Mouse (Mus musculus) bone marrow macrophage, adult 2 months (primary cell): ENCODE measurements at regions not wholly inside any gene's neighbourhood (a gene's known extent, or its start where the extent isn't known, plus 50 kb on each side); places are given as distances from the start of the nearest gene placed in this dataset.
"Not testable (repeated sequence)": the region's sequence is repeated elsewhere in the genome, so short reads cannot be mapped to it uniquely, and the experiment has no call there.

ENCODE experiments used
- H3K27ac ChIP-seq: 2 replicates; pipeline ENCODE4 v1.5.1; 2012; ENCODE audit warnings: low read depth, low read length; ENCODE audit not compliant: insufficient read depth
- H3K4me1 ChIP-seq: 2 replicates; pipeline ENCODE4 v1.6.1; 2012; ENCODE audit warnings: low read length; ENCODE audit not compliant: control insufficient read depth, insufficient read depth
- H3K4me3 ChIP-seq: 2 replicates; pipeline ENCODE4 v1.5.1; 2012; ENCODE audit warnings: mild to moderate bottlenecking, low read length, moderate library complexity; ENCODE audit not compliant: insufficient read depth
- CTCF ChIP-seq: IDR thresholded peaks from 2 replicates; pipeline ENCODE4 v1.5.1; 2012; ENCODE audit warnings: low read depth, mild to moderate bottlenecking, low read length, moderate library complexity
- POLR2A ChIP-seq: IDR thresholded peaks from 2 replicates; pipeline ENCODE4 v1.6.1; 2012; ENCODE audit warnings: mild to moderate bottlenecking, low read depth, low read length, borderline replicate concordance

DNA sequence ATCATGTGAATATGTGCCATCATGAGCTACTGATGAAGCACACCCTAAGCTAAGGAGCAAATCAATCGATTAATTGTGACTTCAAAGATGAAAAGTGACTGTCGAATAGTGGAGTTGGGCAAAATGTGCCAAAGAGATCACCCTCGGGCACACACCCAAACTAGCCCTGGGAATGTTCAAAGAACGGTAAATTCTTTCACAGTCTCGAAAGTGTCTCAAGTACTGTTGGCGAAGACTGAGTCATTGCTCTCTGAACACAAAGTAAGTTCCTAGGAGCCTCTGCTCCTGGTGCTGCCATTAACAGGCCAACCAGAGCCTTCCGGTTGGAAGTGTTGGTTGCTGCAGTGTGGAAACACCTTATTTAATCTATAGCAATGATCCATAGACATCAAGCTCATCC lies 84.5 kb upstream of the Nt5e start:
- H3K4me1 ChIP-seq, result no peaks in the 10 kb centered on the region
- TF ChIP-seq CTCF, result no peak
- no peak for TF ChIP-seq POLR2A
- no peak overlapping the region for H3K4me3 ChIP-seq
- H3K27ac ChIP-seq, result no peak overlapping the region

DNA sequence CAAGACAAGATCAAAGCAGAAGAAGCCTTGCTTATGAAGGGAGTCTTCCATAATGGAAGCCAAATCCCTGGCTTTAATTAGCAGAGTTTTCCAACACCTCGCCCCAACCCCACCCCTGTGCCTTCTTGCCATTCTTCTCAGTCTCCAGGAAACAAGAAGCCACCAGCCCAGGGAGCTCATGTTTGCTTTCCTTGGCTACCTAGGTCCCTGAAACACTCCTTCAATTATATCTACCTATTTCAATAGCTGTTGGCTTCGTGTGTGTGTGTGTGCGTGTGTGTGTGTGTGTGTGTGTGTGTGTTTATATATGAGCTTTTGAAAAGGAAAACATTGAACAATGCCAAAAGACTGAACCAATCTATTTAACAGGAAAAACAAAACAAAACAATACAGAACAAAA lies 82.5 kb upstream of the Nt5e start:
- Histone ChIP-seq H3K27ac (no peak overlapping the region), H3K4me1 (no peaks in the 10 kb centered on the region), H3K4me3 (no peak overlapping the region)
- TF ChIP-seq POLR2A, result no peak
- TF ChIP-seq CTCF, result no peak

DNA sequence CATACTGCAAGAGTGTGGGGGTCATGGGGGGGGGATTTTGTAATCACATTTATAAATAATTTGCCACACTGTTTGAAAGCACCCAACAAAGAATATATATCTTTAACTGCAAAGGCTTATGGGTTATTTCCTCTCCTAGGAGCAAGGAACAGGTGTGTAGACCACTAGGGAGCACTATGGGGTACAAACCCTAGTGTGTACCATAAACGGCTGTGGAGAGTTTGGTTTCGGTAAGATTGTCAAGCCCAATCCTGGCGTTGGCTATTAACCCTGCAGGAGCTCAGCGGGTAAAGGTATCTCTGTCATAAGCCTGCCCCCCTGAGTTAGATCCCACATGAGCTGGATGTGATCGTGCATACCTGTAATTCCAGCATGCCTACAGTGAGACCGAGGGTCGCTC lies 71.0 kb upstream of the Nt5e start:
- no peak for TF ChIP-seq CTCF
- TF ChIP-seq POLR2A, result no peak
- no peaks in the 10 kb centered on the region for H3K4me1 ChIP-seq
- H3K27ac ChIP-seq, result no peak overlapping the region
- H3K4me3 ChIP-seq, result no peak overlapping the region

DNA sequence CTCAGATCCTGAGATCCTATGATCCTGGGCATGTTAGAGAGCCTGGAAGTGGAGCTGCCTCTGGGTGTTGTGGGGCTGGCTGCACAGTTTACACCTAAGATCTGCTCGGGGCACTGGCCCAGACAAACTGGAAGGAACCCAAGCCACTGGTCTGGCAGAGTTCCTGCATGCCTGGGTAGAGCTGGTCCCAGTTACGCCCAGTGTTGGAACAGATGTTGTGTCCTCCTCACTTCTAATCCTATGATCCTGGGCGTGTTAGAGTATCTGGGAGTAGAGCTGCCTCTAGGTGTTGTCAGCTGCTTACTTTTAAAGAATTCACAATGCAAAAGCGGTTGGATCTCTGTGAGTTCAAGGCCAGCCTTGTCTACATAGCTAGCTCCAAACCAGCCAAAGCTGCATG lies 67.4 kb upstream of the Nt5e start:
- TF ChIP-seq CTCF (no peak), POLR2A (no peak)
- peaks cover 2% of the 10 kb centered on the region; the same call in 1 of the 2 replicates for H3K4me1 ChIP-seq
- no peak overlapping the region for H3K4me3 ChIP-seq
- H3K27ac ChIP-seq, result no peak overlapping the region

DNA sequence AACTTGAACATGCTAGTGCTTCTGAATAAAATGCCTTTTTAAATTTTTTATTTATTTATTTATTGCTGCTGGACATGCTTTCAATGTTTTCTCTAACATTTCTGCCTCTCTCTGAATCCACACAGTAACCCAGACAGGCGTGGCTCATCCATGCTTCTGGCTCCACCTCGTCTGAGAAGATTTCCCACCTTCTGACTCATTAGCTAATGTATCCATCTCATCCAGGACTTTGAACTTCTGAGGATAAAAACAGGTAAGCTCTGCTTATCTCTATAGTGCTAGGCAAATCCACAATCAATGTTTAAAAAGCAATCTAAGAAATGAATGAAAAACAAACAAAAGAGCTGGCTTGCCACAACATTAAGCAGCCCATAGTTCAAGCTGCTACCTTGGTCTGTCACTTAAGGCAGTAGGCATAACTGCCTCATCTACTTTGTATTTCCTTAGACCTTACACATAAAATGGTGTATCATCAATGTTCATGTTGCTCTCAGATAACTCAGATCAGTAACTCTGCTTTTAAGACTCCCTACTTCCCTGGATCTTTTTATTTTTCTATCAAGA lies 66.8 kb upstream of the Nt5e start:
- no peak overlapping the region for H3K4me3 ChIP-seq
- no peak overlapping the region for H3K27ac ChIP-seq
- TF ChIP-seq POLR2A (no peak), CTCF (no peak)
- H3K4me1 ChIP-seq, result peaks cover 2% of the 10 kb centered on the region; the same call in 1 of the 2 replicates

DNA sequence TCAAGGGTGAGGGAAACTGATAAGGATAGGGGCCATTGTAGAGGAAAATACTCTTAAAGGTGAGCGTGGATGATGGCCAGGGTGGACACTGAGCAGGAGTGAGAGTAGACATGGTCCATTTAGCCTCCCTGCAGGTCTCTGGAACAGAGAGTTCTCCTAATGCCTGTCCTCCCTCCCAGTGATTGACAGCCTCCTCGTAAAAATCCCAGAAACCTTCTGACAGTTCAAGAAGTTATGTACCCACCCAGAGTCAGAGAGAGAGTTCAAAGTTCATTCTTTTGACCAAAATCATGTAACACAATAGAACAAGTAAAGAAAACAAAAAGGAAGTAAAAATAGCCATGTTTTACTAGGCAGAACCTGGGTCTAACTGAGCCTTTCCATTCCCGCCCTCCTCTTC lies 64.5 kb upstream of the Nt5e start:
- Histone ChIP-seq H3K4me1 (peaks cover 2% of the 10 kb centered on the region; the same call in 1 of the 2 replicates), H3K4me3 (no peak overlapping the region), H3K27ac (no peak overlapping the region)
- TF ChIP-seq CTCF (no peak), POLR2A (no peak)

DNA sequence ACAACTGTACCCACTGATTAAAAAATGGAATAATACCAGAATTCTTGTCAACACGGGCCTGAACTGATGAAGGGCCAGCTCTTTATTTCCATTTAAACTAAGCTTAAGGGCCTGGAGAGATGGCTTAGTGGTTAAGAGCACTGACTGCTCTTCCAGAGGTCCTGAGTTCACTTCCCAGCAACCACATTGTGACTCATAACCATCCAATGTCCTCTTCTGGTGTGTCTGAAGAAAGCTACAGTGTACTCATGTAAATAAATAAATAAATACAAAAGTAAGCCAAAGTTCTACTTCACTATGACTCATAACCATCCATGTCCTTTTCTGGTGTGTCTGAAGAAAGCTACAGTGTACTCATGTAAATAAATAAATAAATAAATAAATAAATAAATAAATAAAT lies 60.7 kb upstream of the Nt5e start:
- H3K4me1 ChIP-seq, H3K27ac ChIP-seq, H3K4me3 ChIP-seq: not testable (repeated sequence)

DNA sequence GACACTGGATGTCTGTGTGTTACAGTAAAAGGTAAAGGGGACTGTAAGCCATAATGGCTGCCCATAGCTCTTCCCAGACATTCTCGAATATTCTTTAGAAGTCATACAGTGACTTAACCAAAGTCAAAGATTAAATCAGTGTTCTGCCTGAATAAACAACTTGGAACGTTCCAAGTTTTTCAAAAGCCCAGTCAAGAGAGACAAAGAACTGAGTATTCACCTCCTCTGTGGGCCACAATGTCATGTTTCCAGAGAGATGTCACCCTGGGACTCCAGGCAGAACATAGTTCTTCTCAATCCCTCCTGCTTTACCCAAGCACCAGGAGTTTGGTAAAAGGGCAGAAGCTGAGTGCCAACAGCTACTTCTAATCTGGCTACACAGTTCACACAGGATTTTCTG lies 58.2 kb upstream of the Nt5e start:
- H3K4me3 ChIP-seq, result no peak overlapping the region
- peaks cover 9% of the 10 kb centered on the region for H3K4me1 ChIP-seq
- TF ChIP-seq CTCF (no peak), POLR2A (no peak)
- no peak overlapping the region for H3K27ac ChIP-seq

DNA sequence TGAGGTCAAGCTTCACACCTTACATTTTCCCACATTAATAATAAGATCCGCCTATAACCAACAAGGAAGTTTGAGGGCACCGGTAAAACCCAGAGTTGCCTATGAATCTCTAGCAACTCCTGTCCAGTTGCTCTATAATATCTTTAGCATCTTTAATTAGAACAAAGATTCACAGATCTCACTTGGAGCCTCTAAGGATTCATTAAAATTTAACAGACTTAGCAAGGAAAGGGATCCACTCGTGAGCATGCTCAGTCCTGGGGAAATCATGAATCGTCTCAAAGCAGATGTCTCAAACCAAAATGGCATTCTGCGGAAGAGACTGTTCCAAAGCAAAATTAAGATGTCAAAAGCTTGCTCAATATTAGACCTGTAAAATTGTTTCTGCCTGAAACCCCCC lies 57.8 kb upstream of the Nt5e start:
- TF ChIP-seq CTCF (no peak), POLR2A (no peak)
- Histone ChIP-seq H3K27ac (no peak overlapping the region), H3K4me3 (no peak overlapping the region), H3K4me1 (peaks cover 12% of the 10 kb centered on the region)

DNA sequence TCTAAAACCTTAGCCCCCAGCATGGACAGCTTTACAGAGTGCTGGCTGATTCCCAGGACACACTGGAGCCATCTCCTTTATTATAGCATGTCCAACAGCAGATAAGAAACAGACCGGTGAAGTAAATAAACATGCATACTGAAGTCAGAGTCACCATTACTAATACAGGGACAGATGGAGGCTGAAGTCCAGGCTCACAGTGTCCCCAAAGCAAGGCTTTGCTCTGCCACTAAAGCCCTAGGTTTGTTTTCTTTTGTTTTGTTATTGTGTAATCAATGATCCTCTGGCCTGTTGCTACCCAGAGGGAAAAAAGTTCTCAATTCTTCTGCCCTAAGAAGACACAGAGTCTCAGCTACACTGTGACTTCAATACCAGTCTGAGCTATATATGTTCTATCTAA lies 56.2 kb upstream of the Nt5e start:
- H3K4me3 ChIP-seq, result no peak overlapping the region
- no peak overlapping the region for H3K27ac ChIP-seq
- no peak for TF ChIP-seq POLR2A
- TF ChIP-seq CTCF, result no peak
- peaks cover 16% of the 10 kb centered on the region for H3K4me1 ChIP-seq

DNA sequence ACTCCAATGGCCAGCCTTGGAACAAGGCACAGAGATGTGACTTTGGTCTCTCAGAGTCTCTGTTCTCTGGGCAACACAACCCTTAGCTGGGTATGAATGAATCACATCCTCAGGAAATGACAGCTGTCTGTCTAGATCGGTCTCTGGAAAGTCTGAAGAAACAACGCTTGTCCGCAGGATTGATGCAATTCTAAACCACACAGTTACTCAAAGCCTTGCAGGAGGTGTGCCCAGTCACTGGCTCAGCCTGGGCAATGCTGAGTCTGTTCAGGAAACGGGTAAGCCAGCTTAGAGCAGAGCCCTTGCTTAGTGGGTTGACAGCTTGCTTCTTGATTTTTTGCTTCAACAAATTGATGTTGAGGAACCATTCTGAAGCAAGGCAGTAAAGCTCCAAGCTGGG lies 53.7 kb upstream of the Nt5e start:
- H3K4me3 ChIP-seq, result no peak overlapping the region
- peaks cover 35% of the 10 kb centered on the region for H3K4me1 ChIP-seq
- H3K27ac ChIP-seq, result no peak overlapping the region
- TF ChIP-seq CTCF, result no peak
- TF ChIP-seq POLR2A, result no peak
